Mouse (Mus musculus): ENCODE data around the gene Abcg4. TPM values are rescaled to one million over a fixed set of nuclear protein-coding genes. Genes with fewer than 3 reads are reported as not detected.
"Not testable (repeated sequence)": the region's sequence is repeated elsewhere in the genome, so short reads cannot be mapped to it uniquely, and the experiment has no call there.

Abcg4 gene
- total RNA-seq, 2 experiments from 2014 or later, result 0.32 to 0.59 TPM

GRCm38 (mm10) chr9:44319887-44320798, 31.7 kb upstream of the Abcg4 start, which contains the start of gene C2cd2l:
TSS of gene C2cd2l (minus strand) at chr9:44320285.
- peak; percentile 93 for DNase-seq (ENCODE audit: low spot score)

GRCm38 (mm10) chr9:44319105-44319886, 30.9 kb upstream of the Abcg4 start:
- DNase-seq (ENCODE audit: low spot score), result no peak

GRCm38 (mm10) chr9:44318826-44319095, 30.3 kb upstream of the Abcg4 start:
- no peak for DNase-seq (ENCODE audit: low spot score)

GRCm38 (mm10) chr9:44318076-44318825, 29.8 kb upstream of the Abcg4 start:
- no peak for DNase-seq (ENCODE audit: low spot score)

GRCm38 (mm10) chr9:44317452-44317851, 29.0 kb upstream of the Abcg4 start:
- no peak for DNase-seq (ENCODE audit: low spot score)

GRCm38 (mm10) chr9:44314910-44315309, 26.5 kb upstream of the Abcg4 start:
- DNase-seq (ENCODE audit: low spot score), result no peak

- DNase-seq (ENCODE audit: low spot score), result no peak
These were observed 25.8 kb upstream of the Abcg4 start for GRCm38 (mm10) chr9:44314257-44314547.

- no peak for DNase-seq (ENCODE audit: low spot score)
These were observed 25.3 kb upstream of the Abcg4 start for GRCm38 (mm10) chr9:44313476-44314256.

- no peak for DNase-seq (ENCODE audit: low spot score)
These were observed 23.0 kb upstream of the Abcg4 start for GRCm38 (mm10) chr9:44311136-44312134.

- no peak for DNase-seq (ENCODE audit: low spot score)
These were observed 22.3 kb upstream of the Abcg4 start for GRCm38 (mm10) chr9:44310750-44311135.

- no peak for DNase-seq (ENCODE audit: low spot score)
These were observed 21.3 kb upstream of the Abcg4 start for GRCm38 (mm10) chr9:44309756-44310155.

GRCm38 (mm10) chr9:44307248-44307647, 18.8 kb upstream of the Abcg4 start:
- no peak for DNase-seq (ENCODE audit: low spot score)

- no peak for DNase-seq (ENCODE audit: low spot score)
These were observed 18.1 kb upstream of the Abcg4 start for GRCm38 (mm10) chr9:44306532-44306931.

- peak; percentile 99 for DNase-seq (ENCODE audit: low spot score)
These were observed 17.2 kb upstream of the Abcg4 start, which contains the start of gene Hinfp for GRCm38 (mm10) chr9:44305466-44306079. TSS of gene Hinfp (minus strand) at chr9:44305671.

GRCm38 (mm10) chr9:44300001-44300400, 11.6 kb upstream of the Abcg4 start:
- not testable (repeated sequence) for DNase-seq (ENCODE audit: low spot score)

GRCm38 (mm10) chr9:44292490-44292889, 4.1 kb upstream of the Abcg4 start:
- peak; percentile 17 for DNase-seq (ENCODE audit: low spot score)

- no peak for DNase-seq (ENCODE audit: low spot score)
These were observed 510 bp upstream of the Abcg4 start for GRCm38 (mm10) chr9:44288959-44289291.

- no peak for DNase-seq (ENCODE audit: low spot score)
These were observed 877 bp downstream of the Abcg4 start for GRCm38 (mm10) chr9:44287401-44288075.

- DNase-seq (ENCODE audit: low spot score), result no peak
These were observed 1.4 kb downstream of the Abcg4 start for GRCm38 (mm10) chr9:44287003-44287400.
